Mouse (Mus musculus): ENCODE measurements around the gene Otoa. TPM values are rescaled to one million over a fixed set of nuclear protein-coding genes. Genes with fewer than 3 reads are reported as not detected.

Otoa gene
- polyA plus RNA-seq, 1 experiment from 2014 or later = 0.09 TPM

- Histone ChIP-seq H3K9me3 (ENCODE audit: control insufficient read depth, low read length) (no peaks in the 10 kb centered on the region), H3K4me1 (ENCODE audit: control insufficient read depth, insufficient read depth, low read length) (no peaks in the 10 kb centered on the region), H3K27me3 (ENCODE audit: control insufficient read depth, insufficient read depth, low read length) (no peaks in the 10 kb centered on the region), H3K36me3 (ENCODE audit: control insufficient read depth, insufficient read depth, low read length) (peaks cover 12% of the 10 kb centered on the region; the same call in 1 of the 2 replicates), H3K9ac (replicated peaks; ENCODE audit: low read depth, low read length) (no peak overlapping the region), H3K4me3 (ENCODE audit: low read depth, low read length) (no peak overlapping the region), H3K4me2 (ENCODE audit: low read depth, low read length) (no peak overlapping the region), H3K27ac (ENCODE audit: low read depth, low read length) (no peak overlapping the region)
- 88% methylated on average over 6 of the region's 6 CpGs for WGBS
- ATAC-seq (ENCODE audit: low read depth) = no peak
Observed at GRCm38 (mm10) chr7:121074801-121075400, 6.5 kb upstream of the Otoa start.

- H3K4me2 ChIP-seq (ENCODE audit: low read depth, low read length) = no peak overlapping the region
- ATAC-seq (ENCODE audit: low read depth) = no peak
- H3K4me3 ChIP-seq (ENCODE audit: low read depth, low read length) = no peak overlapping the region
- no peak overlapping the region for H3K27ac ChIP-seq (ENCODE audit: low read depth, low read length)
- 94% methylated on average over 5 of the region's 5 CpGs for WGBS
- no peaks in the 10 kb centered on the region for H3K4me1 ChIP-seq (ENCODE audit: control insufficient read depth, insufficient read depth, low read length)
- H3K36me3 ChIP-seq (ENCODE audit: control insufficient read depth, insufficient read depth, low read length) = peaks cover 12% of the 10 kb centered on the region; the same call in 1 of the 2 replicates
- no peak overlapping the region for H3K9ac ChIP-seq (replicated peaks; ENCODE audit: low read depth, low read length)
- no peaks in the 10 kb centered on the region for H3K27me3 ChIP-seq (ENCODE audit: control insufficient read depth, insufficient read depth, low read length)
- H3K9me3 ChIP-seq (ENCODE audit: control insufficient read depth, low read length) = no peaks in the 10 kb centered on the region
Observed at GRCm38 (mm10) chr7:121075416-121075815, 6.0 kb upstream of the Otoa start.

- Histone ChIP-seq H3K4me2 (ENCODE audit: low read depth, low read length) (no peak overlapping the region), H3K27ac (ENCODE audit: low read depth, low read length) (no peak overlapping the region), H3K36me3 (ENCODE audit: control insufficient read depth, insufficient read depth, low read length) (peaks cover 12% of the 10 kb centered on the region; the same call in 1 of the 2 replicates), H3K4me3 (ENCODE audit: low read depth, low read length) (no peak overlapping the region), H3K27me3 (ENCODE audit: control insufficient read depth, insufficient read depth, low read length) (no peaks in the 10 kb centered on the region), H3K9ac (replicated peaks; ENCODE audit: low read depth, low read length) (no peak overlapping the region), H3K4me1 (ENCODE audit: control insufficient read depth, insufficient read depth, low read length) (no peaks in the 10 kb centered on the region), H3K9me3 (ENCODE audit: control insufficient read depth, low read length) (no peaks in the 10 kb centered on the region)
- 96% methylated on average over 6 of the region's 6 CpGs for WGBS
- ATAC-seq (ENCODE audit: low read depth) = peak; percentile 41; the same call in 1 of the 2 replicates
Observed at GRCm38 (mm10) chr7:121077311-121077710, 4.1 kb upstream of the Otoa start.

GRCm38 (mm10) chr7:121077829-121078228 is 3.6 kb upstream of the Otoa start:
- peak; percentile 91 for ATAC-seq (ENCODE audit: low read depth)
- 12% methylated on average over 5 of the region's 5 CpGs for WGBS
- Histone ChIP-seq H3K27me3 (ENCODE audit: control insufficient read depth, insufficient read depth, low read length) (no peaks in the 10 kb centered on the region), H3K9ac (replicated peaks; ENCODE audit: low read depth, low read length) (no peak overlapping the region), H3K36me3 (ENCODE audit: control insufficient read depth, insufficient read depth, low read length) (peaks cover 12% of the 10 kb centered on the region; the same call in 1 of the 2 replicates), H3K4me2 (ENCODE audit: low read depth, low read length) (no peak overlapping the region), H3K9me3 (ENCODE audit: control insufficient read depth, low read length) (no peaks in the 10 kb centered on the region), H3K27ac (ENCODE audit: low read depth, low read length) (no peak overlapping the region), H3K4me1 (ENCODE audit: control insufficient read depth, insufficient read depth, low read length) (no peaks in the 10 kb centered on the region), H3K4me3 (ENCODE audit: low read depth, low read length) (no peak overlapping the region)

- no peak overlapping the region for H3K4me2 ChIP-seq (ENCODE audit: low read depth, low read length)
- WGBS = 83% methylated on average over 2 of the region's 2 CpGs
- no peak for ATAC-seq (ENCODE audit: low read depth)
- 0 out of 2 replicates have a peak, but pooled peaks cover 5% of the 10 kb centered on the region for H3K36me3 ChIP-seq (ENCODE audit: control insufficient read depth, insufficient read depth, low read length)
- no peak overlapping the region for H3K9ac ChIP-seq (replicated peaks; ENCODE audit: low read depth, low read length)
- no peaks in the 10 kb centered on the region for H3K27me3 ChIP-seq (ENCODE audit: control insufficient read depth, insufficient read depth, low read length)
- H3K27ac ChIP-seq (ENCODE audit: low read depth, low read length) = no peak overlapping the region
- no peak overlapping the region for H3K4me3 ChIP-seq (ENCODE audit: low read depth, low read length)
- no peaks in the 10 kb centered on the region for H3K9me3 ChIP-seq (ENCODE audit: control insufficient read depth, low read length)
- H3K4me1 ChIP-seq (ENCODE audit: control insufficient read depth, insufficient read depth, low read length) = 0 out of 2 replicates have a peak, but pooled peaks cover 2% of the 10 kb centered on the region
Observed at GRCm38 (mm10) chr7:121081816-121082215, 366 bp downstream of the Otoa start.

GRCm38 (mm10) chr7:121082949-121083513 is 1.6 kb downstream of the Otoa start:
- H3K4me1 ChIP-seq (ENCODE audit: control insufficient read depth, insufficient read depth, low read length) = 0 out of 2 replicates have a peak, but pooled peaks cover 2% of the 10 kb centered on the region
- WGBS = 63% methylated on average over 9 of the region's 9 CpGs
- no peak overlapping the region for H3K27ac ChIP-seq (ENCODE audit: low read depth, low read length)
- ATAC-seq (ENCODE audit: low read depth) = peak; percentile 74
- no peaks in the 10 kb centered on the region for H3K27me3 ChIP-seq (ENCODE audit: control insufficient read depth, insufficient read depth, low read length)
- no peaks in the 10 kb centered on the region for H3K36me3 ChIP-seq (ENCODE audit: control insufficient read depth, insufficient read depth, low read length)
- H3K9ac ChIP-seq (replicated peaks; ENCODE audit: low read depth, low read length) = no peak overlapping the region
- no peak overlapping the region for H3K4me2 ChIP-seq (ENCODE audit: low read depth, low read length)
- H3K4me3 ChIP-seq (ENCODE audit: low read depth, low read length) = no peak overlapping the region
- H3K9me3 ChIP-seq (ENCODE audit: control insufficient read depth, low read length) = no peaks in the 10 kb centered on the region

GRCm38 (mm10) chr7:121084840-121085453 is 3.5 kb downstream of the Otoa start:
- H3K4me1 ChIP-seq (ENCODE audit: control insufficient read depth, insufficient read depth, low read length) = 0 out of 2 replicates have a peak, but pooled peaks cover 2% of the 10 kb centered on the region
- no peaks in the 10 kb centered on the region for H3K27me3 ChIP-seq (ENCODE audit: control insufficient read depth, insufficient read depth, low read length)
- H3K36me3 ChIP-seq (ENCODE audit: control insufficient read depth, insufficient read depth, low read length) = no peaks in the 10 kb centered on the region
- H3K27ac ChIP-seq (ENCODE audit: low read depth, low read length) = no peak overlapping the region
- no peak overlapping the region for H3K4me2 ChIP-seq (ENCODE audit: low read depth, low read length)
- no peak for ATAC-seq (ENCODE audit: low read depth)
- no peaks in the 10 kb centered on the region for H3K9me3 ChIP-seq (ENCODE audit: control insufficient read depth, low read length)
- no peak overlapping the region for H3K9ac ChIP-seq (replicated peaks; ENCODE audit: low read depth, low read length)
- H3K4me3 ChIP-seq (ENCODE audit: low read depth, low read length) = no peak overlapping the region
- 61% methylated on average over 8 of the region's 8 CpGs for WGBS

GRCm38 (mm10) chr7:121085500-121085899 is 4.0 kb downstream of the Otoa start:
- H3K9ac ChIP-seq (replicated peaks; ENCODE audit: low read depth, low read length) = no peak overlapping the region
- ATAC-seq (ENCODE audit: low read depth) = no peak
- 21% methylated on average over 4 of the region's 4 CpGs for WGBS

GRCm38 (mm10) chr7:121088745-121089144 is 7.3 kb downstream of the Otoa start:
- 75% methylated on average over 5 of the region's 5 CpGs for WGBS
- Histone ChIP-seq H3K36me3 (ENCODE audit: control insufficient read depth, insufficient read depth, low read length) (no peaks in the 10 kb centered on the region), H3K9ac (replicated peaks; ENCODE audit: low read depth, low read length) (no peak overlapping the region), H3K27me3 (ENCODE audit: control insufficient read depth, insufficient read depth, low read length) (no peaks in the 10 kb centered on the region), H3K9me3 (ENCODE audit: control insufficient read depth, low read length) (no peaks in the 10 kb centered on the region), H3K27ac (ENCODE audit: low read depth, low read length) (no peak overlapping the region), H3K4me2 (ENCODE audit: low read depth, low read length) (no peak overlapping the region), H3K4me1 (ENCODE audit: control insufficient read depth, insufficient read depth, low read length) (no peaks in the 10 kb centered on the region), H3K4me3 (ENCODE audit: low read depth, low read length) (no peak overlapping the region)
- ATAC-seq (ENCODE audit: low read depth) = no peak

More at GRCm38 (mm10) chr7:121085500-121085899, 4.0 kb downstream of the Otoa start:
- H3K27ac ChIP-seq (ENCODE audit: low read depth, low read length) = no peak overlapping the region
- no peaks in the 10 kb centered on the region for H3K27me3 ChIP-seq (ENCODE audit: control insufficient read depth, insufficient read depth, low read length)
- no peaks in the 10 kb centered on the region for H3K9me3 ChIP-seq (ENCODE audit: control insufficient read depth, low read length)
- no peaks in the 10 kb centered on the region for H3K36me3 ChIP-seq (ENCODE audit: control insufficient read depth, insufficient read depth, low read length)
- 0 out of 2 replicates have a peak, but pooled peaks cover 2% of the 10 kb centered on the region for H3K4me1 ChIP-seq (ENCODE audit: control insufficient read depth, insufficient read depth, low read length)
- H3K4me3 ChIP-seq (ENCODE audit: low read depth, low read length) = no peak overlapping the region
- no peak overlapping the region for H3K4me2 ChIP-seq (ENCODE audit: low read depth, low read length)

Measured in neural tube, embryonic 14.5 days (tissue).